Mouse (Mus musculus) MEL (cell line): ENCODE measurements at regions not wholly inside any gene's neighbourhood (a gene's known extent, or its start where the extent isn't known, plus 50 kb on each side); places are given as distances from the start of the nearest gene placed in this dataset.

Experiments used
- CHD2 ChIP-seq: IDR thresholded peaks from 2 replicates; pipeline ENCODE4 v1.6.1; 2011; ENCODE audit warnings: low read length, improper control_type of control experiment
- CTCF ChIP-seq, 3 experiments: IDR thresholded peaks in 2 of 3; conservative IDR thresholded peaks in 1 of 3; 2 replicates each; pipeline ENCODE4 v1.5.1; 2011 to 2012; ENCODE audit warnings: low read length in 3 of 3, low read depth in 2 of 3, mild to moderate bottlenecking in 2 of 3, improper control_type of control experiment in 1 of 3, inconsistent platforms in 1 of 3, mixed read lengths in 1 of 3, moderate library complexity in 1 of 3; ENCODE audit not compliant: control insufficient read depth in 1 of 3, insufficient read depth in 1 of 3, poor library complexity in 1 of 3, severe bottlenecking in 1 of 3
- E2F4 ChIP-seq: IDR thresholded peaks from 2 replicates; pipeline ENCODE4 v1.6.1; 2011; ENCODE audit warnings: low read depth, low read length, improper control_type of control experiment, borderline replicate concordance
- EP300 ChIP-seq, 2 experiments: IDR thresholded peaks; 2 replicates each; pipeline ENCODE4 v1.6.1; 2011; ENCODE audit warnings: improper control_type of control experiment in 2 of 2, low read length in 2 of 2, low read depth in 1 of 2, mild to moderate bottlenecking in 1 of 2
- ETS1 ChIP-seq: IDR thresholded peaks from 2 replicates; pipeline ENCODE4 v1.6.1; 2012; ENCODE audit warnings: low read depth, mild to moderate bottlenecking, inconsistent platforms, low read length, improper control_type of control experiment, moderate library complexity
- GATA1 ChIP-seq: IDR thresholded peaks from 2 replicates; pipeline ENCODE4 v1.6.1; 2011; ENCODE audit warnings: low read depth, low read length, improper control_type of control experiment
- POLR2A ChIP-seq, 2 experiments: IDR thresholded peaks; 2 replicates each; pipeline ENCODE4 v1.6.1; 2011 to 2012; ENCODE audit warnings: low read length in 2 of 2, mild to moderate bottlenecking in 2 of 2, control low read depth in 1 of 2, improper control_type of control experiment in 1 of 2, low read depth in 1 of 2, moderate library complexity in 1 of 2; ENCODE audit not compliant: control insufficient read depth in 1 of 2, insufficient read depth in 1 of 2, poor library complexity in 1 of 2
- ZC3H11A ChIP-seq: IDR thresholded peaks from 2 replicates; pipeline ENCODE4 v1.6.1; 2012; ENCODE audit warnings: low read depth, mild to moderate bottlenecking, inconsistent platforms, low read length, improper control_type of control experiment

GRCm38 (mm10) chr2:61267706-61268105 is 304.7 kb upstream of the Rbms1 start:
- TF ChIP-seq POLR2A (IDR thresholded peaks at IDR 0.05; ENCODE audit: control insufficient read depth in 1 of 2, insufficient read depth in 1 of 2, low read depth in 1 of 2, low read length in 2 of 2, poor library complexity in 1 of 2) (no peak), ETS1 (no peak), EP300 (IDR thresholded peaks at IDR 0.05; ENCODE audit: low read depth in 1 of 2, low read length in 2 of 2) (no peak), CTCF (IDR thresholded peaks at IDR 0.05 in 2 of 3, conservative IDR thresholded peaks at IDR 0.05 in 1 of 3; ENCODE audit: control insufficient read depth in 1 of 3, insufficient read depth in 1 of 3, low read depth in 2 of 3, low read length in 3 of 3, poor library complexity in 1 of 3, severe bottlenecking in 1 of 3) (no peak), CHD2 (no peak), E2F4 (no peak), GATA1 (no peak), ZC3H11A (no peak)
